Mouse (Mus musculus) cerebral cortex, adult 2 months (tissue): ENCODE results near the gene Efnb2.

ENCODE experiments used
- WGBS: fragments of 180-500 bp; shearing (Covaris S2); methylation state at CpG from one replicate; pipeline ENCODE4 v1.1.7; 2018; 5-methylcytosine and 5-hydroxymethylcytosine counted together

The Efnb2 gene

DNA sequence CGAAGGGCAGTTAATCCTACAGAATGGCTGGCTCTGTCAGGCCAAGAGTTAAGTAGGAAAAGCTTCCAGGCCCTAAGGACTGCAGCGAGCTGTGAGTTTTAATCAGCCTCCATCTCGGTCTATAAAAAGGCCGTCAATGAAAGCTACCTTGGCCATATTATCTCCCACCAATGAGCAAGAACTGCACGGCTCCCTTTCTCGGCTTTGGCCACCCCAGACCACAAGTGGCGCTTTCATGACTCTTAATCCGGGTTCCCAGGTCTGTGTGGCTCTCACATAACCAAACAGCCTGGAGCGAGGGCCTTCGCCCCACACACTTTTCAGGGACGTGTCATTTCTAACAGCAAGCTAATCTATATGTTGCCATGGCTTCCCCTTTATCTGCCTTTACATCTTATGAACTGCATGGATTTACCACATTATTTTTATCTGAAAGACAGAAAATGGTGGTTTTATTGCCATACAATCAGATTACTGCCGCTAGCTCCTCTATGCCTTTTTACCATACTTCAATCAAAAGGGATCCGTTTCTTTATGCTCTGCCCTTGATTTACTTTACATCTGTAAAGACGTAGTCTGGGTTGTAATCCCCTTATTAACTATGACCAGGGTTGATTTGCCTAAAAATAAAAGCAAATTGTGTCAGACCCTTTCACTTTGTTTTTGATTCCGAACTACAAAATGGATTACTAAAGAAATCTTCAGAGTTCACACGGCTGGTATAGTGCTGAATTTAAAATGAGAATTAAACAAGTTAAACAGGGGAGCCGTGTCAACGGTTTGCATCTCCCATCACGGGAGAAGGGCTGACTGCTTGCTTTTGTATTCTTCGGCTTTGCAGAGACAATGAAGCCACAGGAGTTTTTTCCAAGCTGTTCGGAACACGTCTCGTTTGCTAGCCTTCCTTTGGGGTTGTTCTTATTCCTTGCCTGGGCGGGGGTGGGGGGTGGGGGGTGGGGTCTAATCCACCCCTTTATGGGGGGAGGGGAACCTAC, 5.4 kb downstream of the Efnb2 start:
- WGBS: 40% methylated on average over 24 of the region's 24 CpGs

DNA sequence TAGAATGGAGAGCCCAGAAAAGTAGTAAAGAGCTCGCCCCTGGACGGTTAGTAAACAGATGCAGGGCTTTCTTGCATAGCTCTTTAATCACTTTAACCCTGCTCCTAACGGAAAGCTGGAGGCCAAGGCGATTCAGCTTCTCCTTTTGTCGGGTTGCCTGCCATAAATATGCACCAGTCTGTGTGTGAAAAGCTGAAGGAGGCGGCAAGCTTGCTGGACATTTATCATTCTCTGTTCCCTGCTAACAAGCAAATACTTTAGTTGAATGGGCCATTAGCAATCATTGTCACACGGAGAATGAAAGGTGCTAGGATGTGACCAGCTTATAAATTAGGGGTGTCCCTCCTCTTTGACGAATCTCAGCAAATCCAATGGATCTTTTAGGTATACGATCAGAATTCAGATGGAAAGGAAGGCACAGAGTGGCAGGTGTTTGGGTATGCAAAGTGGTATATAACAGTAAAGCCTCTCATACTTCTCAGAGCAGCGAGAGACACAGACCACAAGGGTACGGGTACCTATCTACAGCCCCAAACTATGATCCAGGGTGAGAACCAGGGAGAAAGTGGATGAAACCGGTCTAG, 7.0 kb downstream of the Efnb2 start:
- WGBS: 36% methylated on average over 12 of the region's 12 CpGs

DNA sequence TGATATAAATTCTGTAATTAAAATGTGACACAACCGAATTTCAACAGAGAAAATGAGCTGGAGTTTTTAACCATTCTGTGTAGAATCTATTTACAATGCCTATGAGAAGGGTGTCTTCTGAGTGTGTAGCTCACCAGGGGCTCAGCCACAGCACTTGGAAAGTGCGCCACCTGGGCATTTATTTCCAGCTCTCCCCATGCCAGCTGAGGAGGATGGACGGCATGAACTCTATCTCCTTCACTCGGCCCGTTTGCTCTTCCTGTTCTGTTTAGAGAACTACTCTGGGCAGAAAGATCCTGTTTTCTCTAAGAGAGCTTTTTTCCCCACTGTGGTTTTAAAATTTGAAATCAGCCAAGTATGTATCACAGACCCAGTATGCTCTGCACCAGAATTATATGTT, 7.7 kb downstream of the Efnb2 start:
- 39% methylated on average over 5 of the region's 5 CpGs for WGBS

DNA sequence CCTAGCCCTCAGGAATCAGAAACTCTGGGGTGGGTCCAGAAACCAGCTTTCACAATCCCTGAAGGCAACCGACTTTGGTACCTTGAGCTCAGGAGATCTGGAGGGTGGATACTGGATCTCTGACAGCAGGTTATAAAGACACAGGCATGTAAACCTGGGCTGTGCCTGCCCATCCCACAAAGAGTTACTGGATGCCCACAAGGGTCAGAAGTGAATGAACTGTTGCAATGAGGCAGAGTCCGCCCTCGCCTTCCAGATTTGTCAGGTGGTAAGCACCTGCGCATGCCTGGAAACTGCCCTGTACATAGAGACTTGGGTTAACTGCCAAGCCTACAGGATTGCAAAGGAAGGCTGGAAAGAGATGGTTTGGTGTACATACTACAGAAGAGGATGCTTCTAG, 8.7 kb downstream of the Efnb2 start:
- WGBS: 82% methylated on average over 4 of the region's 4 CpGs

DNA sequence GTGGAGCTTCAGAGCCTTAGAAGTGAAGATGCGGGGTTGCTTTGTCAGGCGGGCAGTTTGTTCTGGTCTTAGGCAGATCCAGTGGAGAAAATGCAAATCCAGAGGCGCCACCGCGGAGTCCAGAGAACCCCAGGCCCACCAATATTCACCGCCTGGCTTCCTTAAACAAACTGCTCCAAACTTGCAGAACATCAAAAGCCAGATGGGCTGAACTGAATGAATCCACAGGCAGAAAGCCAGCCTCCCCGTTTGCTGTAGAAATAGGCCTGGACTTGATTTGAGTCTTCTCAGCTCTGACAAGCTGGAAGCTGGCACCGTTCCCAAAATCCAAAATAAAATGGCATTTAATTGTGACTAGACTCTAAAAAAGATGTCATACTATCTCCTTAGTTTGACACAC, 11.1 kb downstream of the Efnb2 start:
- 25% methylated on average over 8 of the region's 8 CpGs for WGBS

DNA sequence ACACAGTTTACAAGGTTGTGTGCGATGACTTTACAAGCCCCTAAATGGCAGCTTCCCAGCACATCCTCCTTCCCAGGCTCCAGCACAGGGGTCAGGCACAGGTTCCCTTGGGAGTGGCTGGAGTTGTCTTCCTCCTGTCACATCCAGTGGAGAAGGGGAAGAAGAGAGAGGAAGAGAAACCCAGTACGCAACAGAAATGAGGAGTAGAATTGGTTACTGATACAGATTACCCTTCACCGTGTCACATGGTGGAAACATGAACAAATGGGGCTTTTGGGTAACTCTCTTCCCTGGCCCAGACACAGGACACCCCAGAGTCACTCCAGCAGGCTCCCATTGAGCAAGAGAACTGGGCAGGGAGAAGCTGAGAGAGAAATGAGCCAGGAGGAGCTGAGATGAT, 11.5 kb downstream of the Efnb2 start:
- 54% methylated on average over 3 of the region's 3 CpGs for WGBS

DNA sequence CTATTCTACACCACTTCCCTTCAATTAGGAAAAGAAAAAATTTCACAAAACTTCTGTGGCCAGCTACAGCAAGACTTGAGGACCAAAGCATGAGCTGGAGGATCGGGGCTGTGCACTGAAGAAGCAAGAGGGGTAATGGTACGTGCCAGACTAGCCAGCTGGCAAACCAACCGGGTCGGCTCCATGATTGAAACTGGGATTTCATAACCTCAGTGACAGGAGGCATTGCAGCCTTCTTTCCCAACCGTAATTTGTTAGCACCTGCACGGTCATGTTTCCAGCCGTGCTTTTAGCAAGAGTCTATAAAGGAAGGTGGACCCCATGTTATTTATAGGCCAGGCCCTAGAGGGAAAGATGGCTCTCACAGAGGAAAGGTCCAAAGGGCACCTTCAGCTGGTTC, 12.4 kb downstream of the Efnb2 start:
- WGBS: 63% methylated on average over 7 of the region's 7 CpGs

DNA sequence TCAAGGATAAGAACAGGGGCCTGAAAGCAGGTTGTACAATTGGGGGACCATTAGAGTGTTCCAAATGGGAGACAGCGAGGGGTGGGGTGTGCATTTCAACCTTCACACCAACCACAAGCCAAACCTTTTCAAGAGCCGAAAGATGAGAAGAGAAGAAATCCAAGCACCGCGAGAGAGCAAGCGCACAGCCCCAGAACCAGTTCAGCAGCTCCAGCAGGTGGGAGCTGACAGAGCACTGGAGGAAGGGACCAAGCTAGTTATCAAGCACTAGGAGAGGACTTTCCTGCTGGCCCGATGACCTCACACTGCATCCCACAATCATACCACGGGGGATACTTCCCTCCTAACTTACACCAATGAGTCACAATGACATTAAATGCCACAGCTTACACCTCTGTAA, 13.2 kb downstream of the Efnb2 start:
- WGBS: 60% methylated on average over 7 of the region's 7 CpGs

DNA sequence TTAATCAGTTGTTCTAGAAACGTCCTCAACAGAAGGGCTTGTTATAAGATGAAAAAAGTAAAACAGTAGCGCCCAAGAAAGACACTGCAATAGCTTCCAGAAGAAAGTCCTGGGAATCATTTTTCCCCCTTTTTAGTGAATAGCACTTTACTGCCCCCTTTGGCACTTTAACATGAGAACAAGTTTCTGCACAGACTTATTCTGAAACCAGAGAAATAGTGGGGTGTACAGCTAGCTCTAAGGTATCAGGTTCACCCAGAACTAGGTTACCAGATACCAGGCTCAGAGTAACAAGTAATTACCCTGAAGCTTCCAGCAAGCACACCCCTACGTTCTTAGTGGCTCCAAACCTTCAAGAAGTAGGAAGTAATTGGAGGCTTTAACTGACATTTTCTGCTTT, 13.7 kb downstream of the Efnb2 start:
- 36% methylated on average over 3 of the region's 3 CpGs for WGBS

DNA sequence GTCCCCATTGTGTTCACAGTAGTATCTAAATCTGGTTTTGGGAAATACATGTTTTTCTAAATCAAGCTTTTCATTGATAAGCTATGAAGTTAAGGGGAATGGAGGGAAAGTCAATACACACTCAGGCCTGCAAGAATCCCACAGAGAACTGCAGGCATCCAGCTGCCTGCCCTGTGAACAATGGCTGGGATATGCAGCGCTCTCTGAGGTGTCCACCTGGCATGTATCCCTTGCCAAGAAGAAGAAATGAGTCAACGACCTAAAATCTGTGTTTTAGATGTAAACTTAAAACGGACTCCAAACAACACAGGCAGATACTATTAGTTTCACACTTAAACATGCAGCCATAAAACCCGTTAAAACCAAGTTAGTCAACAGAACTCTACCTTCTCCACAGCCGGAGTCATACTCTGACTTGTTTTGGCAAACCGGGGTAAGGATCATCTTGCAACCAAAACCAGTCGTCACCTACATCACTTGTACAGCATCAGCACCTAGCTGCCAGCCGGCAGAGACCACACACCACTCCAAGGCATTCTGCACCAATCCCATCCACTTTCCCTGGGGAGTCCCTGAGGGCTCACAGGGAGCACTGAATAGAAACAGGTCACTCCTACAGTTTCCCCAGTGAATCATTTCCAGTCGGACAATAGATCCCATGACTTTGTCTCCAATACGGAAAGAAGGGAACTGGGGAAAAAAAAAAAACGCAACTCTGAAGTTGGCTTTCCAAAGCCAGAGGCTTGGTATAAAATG, 16.7 kb downstream of the Efnb2 start:
- WGBS: 54% methylated on average over 11 of the region's 11 CpGs

DNA sequence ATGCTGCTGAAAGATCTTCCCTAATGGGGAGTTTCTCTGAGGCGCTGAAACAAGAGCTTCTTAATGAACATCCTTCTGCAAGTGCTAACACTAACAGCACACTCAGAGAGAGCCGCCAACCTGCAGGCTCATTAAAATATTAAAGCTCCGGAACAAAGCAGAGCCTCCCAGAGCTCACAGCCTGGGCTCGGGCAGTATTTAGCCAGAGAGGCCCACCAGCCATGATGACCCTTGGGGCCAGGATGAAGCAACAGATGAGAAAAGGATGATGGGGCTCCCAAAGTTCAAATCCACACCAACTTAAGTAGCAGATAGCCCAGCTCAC, 20.8 kb downstream of the Efnb2 start:
- 42% methylated on average over 4 of the region's 4 CpGs for WGBS

DNA sequence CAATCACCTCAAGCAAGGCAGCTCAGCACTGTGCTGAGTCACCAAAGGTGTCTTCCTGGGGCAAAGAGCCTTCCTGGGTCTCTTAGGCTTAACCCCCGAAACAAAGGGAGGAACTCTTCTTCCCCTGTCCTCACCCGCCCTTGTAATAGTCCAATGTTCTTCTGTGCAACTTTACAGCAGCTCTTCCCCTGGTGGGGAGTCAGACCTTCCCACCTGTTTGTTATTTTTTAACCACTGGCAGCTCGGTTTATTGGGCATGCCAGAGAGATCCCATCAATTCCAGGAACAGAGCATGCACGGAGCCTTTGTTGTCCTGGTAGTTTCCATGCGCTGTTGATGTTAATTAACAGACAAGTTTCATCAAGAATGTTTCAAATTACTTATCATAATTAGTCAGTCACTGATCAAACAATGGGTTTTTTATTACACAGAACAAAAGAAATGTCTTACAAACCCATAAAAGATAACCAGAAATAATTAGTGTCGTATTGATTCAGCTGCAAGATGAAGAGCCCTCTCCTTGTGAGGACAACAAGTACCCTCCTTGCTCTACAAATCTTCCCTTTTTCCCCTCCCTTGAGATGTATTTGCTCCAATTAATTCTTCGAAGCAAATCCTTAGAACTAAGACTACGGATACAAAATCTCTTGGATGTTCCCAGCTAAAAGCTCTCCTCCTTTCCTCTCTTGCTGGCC, 21.3 kb downstream of the Efnb2 start:
- WGBS: 48% methylated on average over 8 of the region's 8 CpGs

DNA sequence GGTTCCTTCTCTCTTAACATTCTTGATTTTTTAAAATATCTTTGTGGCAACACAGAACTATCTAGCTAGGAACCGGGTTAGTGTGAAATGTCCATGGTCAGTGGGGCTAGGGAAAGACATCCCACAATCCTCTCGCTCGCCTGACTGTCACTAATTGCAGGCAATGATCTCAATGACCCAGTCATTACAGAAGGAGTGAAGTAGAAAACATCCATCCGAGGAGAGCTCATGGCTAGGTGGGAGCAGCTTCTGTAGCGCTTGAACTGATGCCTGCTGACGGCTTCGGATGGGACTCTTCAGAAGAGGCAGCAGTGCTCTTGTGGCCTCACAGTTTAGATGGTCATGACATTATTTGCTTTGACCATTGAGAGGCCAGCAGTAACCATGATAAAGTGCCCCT, 29.6 kb downstream of the Efnb2 start:
- 63% methylated on average over 7 of the region's 7 CpGs for WGBS

DNA sequence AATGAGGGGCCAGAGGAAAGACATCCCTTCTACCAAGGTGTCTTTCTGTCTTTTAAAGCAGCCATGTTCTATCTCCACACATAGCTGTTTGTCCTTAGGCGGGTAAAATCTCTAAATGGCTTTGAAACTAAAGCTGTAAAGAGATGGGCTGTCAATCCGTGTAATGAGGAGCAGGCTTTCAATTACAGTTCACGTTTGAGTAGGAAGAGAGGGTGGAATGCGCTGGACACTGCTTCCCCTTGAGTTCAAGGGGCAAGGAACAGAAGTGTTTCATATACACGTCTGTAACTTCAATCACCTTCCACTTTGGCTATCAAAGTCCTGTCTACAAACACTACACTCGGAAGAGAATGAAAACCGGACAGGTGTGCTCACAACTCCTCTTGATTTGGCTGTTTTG, 37.0 kb downstream of the Efnb2 start:
- 56% methylated on average over 7 of the region's 7 CpGs for WGBS

DNA sequence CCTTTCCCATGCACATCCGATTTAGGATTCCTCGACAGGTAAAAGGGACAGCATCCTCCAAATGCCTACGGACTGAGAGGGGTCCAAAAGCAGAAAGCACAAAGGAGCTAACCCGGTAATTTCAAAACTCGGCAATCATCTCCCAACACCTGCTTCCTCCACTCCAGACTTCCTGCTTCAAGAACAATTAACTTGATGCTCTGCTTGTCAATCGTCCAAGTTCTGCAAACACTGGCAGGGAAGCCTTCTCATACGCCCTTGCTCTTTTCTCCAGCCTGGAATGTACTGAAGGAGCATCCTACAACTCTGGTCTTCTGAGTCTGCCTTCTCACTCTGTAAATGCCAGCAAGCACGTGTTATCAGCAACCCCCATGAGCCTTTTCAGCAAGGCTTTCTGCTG, 37.6 kb downstream of the Efnb2 start:
- WGBS: 27% methylated on average over 8 of the region's 8 CpGs

DNA sequence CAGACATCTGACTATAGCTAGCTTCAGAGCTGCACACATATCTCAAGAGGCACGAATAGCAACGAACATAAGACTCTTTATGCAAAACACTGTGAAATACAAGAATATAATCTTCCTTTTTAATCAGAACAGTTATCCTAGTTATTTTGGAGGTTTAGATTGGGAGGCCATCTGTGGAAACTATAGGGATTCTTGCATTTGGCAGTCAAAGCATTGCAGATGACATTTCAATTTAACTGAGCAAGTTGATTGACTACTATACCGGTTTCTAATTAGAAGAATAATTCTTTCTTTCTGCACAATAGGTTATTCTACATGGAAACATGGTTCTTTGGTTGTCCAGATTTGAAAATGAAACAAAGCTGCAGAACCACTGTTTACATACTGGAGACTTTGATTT, 38.6 kb downstream of the Efnb2 start:
- 41% methylated on average over 3 of the region's 3 CpGs for WGBS

DNA sequence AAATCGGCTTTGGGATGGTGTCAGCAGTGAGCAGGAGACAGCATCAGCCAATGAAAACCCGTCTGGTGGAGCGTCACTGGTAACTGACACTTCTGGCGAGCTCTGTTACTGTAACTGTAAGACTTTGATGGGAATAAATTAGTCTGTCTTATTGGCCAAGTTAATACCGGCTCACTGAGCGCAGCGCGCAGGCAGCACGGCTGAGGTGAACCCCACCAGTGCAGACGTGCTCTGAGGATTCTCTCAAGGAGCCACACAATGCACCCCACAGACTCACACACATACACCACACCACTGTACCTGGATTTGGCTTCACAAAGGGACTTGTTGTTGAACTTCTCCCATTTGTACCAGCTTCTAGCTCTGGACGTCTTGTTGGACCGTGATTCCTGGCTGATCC, 39.0 kb downstream of the Efnb2 start:
- WGBS: 54% methylated on average over 12 of the region's 12 CpGs

DNA sequence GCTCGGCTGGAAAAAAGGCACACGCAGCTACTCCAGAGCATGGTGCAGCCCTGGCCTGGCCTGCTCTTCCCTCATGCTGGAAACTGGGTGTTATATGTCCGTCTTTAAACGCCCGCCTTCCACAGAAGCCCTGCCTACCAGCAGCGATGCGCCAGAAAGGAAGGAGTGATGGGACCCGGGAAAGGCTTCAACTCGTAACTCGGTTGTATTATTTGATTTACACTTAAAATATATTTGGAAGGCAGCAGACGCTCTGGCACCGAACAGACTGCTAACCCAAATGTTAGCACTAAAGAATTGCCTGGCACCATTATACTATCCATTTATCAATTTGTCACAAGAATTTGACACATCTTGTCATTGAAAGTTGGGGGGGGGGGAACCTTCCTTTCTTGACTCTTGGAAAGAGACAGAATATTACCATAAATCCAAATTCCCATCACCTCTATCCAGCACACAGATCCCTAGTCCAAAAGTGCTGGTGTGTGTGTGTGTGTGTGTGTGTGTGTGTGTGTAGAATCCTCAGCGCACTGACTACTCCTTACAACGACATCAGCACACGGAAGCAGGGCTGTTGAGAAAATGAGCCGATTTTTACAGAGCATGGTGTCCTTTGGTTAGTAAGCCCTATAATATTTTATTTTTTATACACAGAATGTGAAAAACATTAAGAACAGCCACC, 39.7 kb downstream of the Efnb2 start:
- 55% methylated on average over 16 of the region's 16 CpGs for WGBS

DNA sequence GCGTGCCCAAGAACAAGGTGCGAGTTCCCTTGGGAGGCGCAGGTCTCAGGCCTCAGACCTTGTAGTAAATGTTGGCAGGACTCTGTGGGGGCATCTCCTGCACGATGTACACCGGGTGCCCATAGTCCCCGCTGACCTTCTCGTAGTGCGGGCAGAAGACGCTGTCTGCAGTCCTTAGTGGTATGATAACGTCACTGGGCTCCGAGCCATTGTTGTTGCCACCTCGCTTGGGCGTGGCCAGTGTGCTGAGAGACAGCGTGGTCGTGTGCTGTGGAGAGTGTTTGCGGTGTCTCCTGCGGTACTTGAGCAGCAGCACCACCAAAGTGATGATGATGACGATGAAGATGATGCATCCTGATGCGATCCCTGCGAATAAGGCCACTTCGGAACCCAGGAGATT, 40.5 kb downstream of the Efnb2 start:
- WGBS: 68% methylated on average over 21 of the region's 21 CpGs

DNA sequence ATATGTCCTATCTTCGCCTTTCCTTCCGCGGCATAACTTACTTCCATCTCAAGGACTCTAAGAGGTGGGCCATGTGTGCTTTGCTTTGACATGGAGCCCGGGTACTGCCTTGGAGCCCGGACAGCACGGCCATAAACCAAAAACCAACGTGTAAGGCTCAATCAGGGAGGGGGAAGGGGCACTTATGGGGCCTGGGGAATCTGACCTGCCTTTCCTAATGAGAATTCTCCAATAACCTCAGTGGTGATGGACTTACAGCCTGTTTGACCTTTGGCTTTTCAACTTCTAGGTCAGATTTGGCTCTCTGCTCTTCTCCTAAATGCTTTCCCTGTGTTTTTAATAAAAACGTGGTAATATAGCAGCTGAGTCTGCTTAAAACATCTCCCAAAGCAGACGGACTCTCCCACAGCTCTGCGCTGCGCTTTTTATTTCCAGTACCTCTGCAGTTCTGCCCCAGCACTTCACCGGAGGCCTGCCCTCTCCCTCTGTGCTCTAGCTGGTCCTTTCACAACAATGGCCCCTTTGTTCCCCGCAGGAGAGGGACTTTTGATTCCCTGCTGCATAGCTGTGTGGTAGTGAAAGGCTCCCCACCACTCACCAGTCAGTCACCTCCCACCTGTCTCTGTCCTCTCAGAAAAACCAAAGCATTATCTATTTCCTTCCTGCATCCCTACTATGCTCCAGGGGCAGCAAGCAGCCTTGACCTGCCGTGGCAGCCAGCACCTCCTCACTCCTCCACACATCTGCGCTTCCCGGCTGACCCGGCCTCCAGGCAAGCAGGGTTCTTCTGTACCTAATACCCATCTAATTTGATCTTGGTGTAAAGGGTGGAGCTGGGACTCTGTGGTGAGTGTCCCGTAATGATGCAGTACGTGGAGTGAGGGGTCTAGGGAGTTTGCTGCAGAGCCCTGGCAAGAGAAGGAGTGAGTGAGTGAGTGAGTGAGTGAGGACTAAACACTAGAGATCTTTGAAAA, 41.5 kb downstream of the Efnb2 start:
- 46% methylated on average over 19 of the region's 19 CpGs for WGBS
